Mouse (Mus musculus): ENCODE results near the gene Gata3.

- TF ChIP-seq EP300 (IDR thresholded peaks at IDR 0.05; ENCODE audit: insufficient read depth, low read depth, low read length), result no peak
- no peak for TF ChIP-seq POLR2A (IDR thresholded peaks at IDR 0.05; ENCODE audit: insufficient read depth, low read length)
Observed at GRCm38 (mm10) chr2:9873757-9874156, 16.1 kb downstream of the Gata3 start.

Data from ES-Bruce4 (cell line).